Mouse (Mus musculus): ENCODE measurements around the gene Akip1.
A peak's percentile ranks its signal among the peaks of the same experiment; 100 is the strongest.

Gene Akip1

DNA sequence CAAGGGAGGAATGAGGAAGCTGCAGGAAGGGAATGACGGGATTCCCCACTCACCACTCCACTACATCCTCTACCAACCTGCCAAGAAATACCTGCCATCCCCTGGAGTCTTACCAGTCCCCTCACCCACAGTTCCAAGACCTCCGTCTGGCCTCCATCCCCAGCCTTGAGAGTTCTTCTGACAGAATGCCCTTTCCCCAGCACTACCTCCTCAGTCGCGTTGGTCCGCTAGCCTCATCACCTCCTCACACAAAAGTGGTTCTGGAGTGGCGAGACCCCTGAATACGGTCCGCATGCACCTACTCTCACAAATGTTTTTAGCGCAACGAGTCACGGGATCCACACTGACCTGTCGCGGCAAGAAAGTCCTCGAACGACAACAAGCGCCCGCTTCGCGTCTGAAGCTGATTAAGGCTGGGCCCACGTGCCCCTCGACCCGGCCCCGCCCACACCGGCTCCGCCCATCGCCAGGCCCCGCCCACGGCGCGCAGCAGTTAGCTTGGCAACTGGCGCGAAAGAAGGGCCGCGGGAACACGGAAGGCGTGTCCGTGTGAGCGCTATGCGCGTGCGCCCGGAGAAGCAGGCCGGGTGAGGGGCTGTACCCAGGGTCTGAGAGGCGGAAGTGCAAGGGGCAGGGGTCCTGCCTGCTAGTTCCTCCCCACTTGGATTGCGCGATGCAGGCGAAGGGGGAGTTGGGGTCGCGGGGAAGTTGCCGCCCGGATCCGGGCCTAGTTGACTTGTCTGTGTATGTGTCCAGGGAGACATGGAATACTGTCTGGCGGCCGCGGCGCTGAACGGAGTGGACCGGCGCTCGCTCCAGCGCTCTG, at the start of gene Akip1, which contains the start of gene St5:
TSS of gene Akip1 (plus strand) at position 501 of the 826 bp plus-strand sequence.
TSS of gene St5 (minus strand) at position 416 of the 826 bp plus-strand sequence.
- peak; percentile 99 for DNase-seq

DNA sequence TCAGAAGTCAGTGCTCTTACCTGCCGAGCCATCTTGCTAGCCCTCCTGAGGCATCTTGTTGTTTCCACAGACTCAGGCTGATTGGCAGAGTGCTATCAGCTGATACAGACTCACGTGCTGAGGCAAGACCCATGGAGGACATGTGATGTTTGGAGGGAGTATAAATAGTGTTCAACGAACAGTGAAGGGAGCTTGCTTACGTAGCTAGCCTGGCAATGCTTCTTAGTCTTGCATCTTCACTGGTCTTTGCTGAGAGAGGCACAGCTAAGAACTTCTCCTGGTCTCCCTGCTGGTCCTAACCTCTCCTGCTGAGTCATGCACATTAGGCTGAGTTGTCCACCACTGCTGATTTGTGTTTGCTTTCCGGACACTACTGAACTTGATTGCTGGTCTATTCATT, 48.6 kb upstream of the Akip1 start:
- no peak for DNase-seq

- no peak for DNase-seq
Measured at GRCm38 (mm10) chr7:109657884-109658283, 45.6 kb upstream of the Akip1 start.

DNA sequence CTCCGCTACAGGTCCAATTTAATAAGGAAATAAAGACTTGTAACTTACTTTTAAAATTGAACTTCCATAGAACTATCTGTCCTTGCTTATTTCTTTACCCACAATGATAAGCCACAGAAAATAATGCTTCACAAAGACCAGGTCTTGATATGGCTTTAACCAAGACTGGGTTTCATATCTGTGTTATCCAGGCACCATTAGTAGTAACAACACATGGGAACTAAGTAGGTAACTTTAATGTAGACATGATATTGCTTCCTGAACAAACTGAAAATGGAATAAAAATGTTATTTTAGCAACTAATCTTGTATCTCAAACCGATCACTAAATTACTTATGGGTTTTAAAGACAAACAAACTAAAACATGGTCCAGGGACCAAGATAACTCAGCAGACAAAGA, 44.2 kb upstream of the Akip1 start:
- no peak for DNase-seq

DNA sequence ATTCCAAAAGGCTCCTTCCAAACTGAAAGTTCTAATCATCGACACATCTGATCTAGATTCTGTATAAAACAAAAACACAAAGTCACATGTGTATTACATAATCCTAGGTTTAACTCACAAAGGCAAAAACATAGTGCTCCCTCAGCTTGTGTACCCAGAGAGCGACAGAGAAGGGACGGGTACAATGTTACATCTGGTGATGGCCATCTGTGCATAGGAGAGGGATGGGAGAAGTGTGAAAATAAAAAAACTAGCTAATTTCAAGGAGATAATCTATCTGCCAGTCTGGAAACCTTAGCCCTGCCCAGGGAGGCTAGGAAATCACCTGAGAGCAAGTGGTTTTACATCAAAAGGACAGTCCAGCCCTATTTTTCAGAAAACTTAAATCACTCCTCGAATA, 40.9 kb upstream of the Akip1 start:
- no peak for DNase-seq

DNA sequence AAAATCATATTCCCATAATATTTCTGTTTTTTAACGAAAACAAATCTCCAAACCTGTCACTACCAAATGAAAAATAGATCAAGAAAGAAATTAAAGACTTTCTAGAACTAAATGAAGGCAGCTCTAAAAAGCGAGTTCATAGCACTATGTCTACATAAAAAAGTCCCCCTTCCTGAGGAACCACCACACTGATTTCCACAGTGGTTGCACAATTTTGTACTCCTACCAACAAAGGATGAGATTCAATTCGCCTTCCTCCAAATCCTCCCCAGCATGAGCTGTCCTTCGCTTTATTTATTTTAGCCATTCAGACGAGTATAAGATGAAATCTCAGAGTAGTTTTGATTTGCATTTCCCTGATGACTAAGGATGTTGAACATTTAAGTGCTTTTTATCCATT, 36.8 kb upstream of the Akip1 start:
- DNase-seq, result no peak

GRCm38 (mm10) chr7:109669426-109670170, 33.9 kb upstream of the Akip1 start:
- DNase-seq, result no peak

DNA sequence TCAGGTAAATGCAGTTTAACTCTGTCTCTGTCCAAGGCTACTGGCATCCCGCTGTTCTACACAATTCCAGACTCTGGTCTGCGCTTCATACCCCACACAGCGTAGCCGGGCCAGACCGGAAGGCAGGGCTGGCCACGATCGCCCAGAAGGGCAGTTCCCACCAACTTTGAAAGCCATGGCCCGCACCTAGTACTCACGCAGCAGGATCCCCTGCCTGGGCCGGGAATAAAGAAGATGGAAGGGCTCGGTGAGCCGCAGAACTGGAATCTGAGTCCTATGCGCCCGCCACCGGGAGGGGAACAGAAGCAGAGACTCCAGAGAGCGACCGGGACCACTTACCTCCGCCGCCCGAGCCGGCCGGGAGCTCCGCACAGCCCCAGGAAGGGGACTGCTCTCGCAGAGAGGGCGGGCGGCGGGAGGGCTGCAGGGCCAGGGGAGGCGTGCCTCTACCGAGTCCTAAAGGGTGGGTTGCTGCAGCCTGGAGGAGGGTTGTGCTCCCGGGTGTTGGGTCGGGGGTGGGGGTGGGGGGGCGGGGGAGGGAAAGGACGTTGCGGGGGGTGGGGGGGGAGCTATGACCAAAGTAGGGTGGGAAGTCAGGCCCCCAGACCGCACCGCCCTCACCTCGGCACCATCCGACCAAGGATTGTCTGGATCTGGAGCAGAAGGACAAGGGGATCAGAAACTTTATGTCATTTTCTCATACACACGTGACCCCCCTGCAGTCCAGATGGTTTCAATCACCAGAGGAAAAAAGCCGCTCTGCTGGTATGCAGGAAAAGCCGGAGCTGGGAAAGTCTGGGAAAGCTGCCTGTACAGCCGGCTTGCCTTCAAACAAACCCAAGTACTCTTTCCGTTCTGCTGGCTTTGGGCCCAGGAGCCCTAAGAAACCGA, 31.7 kb upstream of the Akip1 start:
- DNase-seq, result peak; percentile 14 to 16

DNA sequence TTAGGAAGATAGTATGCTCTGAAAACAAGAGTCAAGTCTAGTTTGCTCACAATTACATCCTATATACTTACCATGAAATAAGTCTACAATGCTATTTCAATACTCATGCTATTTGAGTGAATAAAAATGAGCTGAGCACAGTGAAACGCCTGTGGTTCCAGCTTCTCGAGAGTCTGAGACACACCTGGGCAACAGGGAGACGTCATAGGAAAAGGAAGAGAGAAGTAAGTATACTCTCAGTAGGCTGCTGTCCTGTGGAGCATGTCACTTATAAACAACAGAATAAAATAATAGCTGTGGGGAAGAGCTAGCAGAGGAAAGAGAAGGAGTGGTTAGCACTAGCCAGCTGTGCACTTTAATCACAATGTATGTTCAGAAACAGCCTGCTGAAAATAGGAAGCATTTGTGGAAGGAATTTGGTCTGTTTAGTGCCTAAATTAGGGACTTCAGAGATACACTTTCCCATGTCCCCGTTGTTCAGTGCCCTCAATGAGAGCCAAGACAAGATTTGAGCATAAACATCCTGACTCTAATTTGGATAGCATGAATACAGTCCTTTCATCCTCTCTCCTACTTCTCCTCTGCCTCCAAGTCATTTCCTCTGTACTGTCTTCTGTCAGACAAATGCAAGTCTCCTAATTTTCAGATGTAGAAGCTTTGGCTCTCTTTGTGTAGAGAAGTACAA, 28.4 kb upstream of the Akip1 start:
- DNase-seq, result no peak

DNA sequence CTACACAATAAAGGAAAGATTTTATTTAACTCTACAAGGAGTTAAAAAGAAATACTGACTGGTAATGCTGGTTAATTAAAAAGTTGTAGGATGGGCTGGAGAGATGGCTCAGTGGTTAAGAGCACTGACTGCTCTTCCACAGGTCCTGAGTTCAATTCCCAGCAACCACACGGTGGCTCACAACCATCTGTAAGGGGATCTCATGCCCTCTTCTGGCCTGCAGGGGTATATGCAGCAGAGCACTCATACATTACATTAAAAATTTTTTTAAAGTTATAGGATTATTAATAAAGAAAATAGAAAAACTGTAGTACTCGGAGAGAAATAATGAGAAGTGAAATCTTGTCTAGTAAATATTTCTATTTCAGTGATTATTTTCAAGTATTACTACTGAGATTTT, 23.2 kb upstream of the Akip1 start:
- no peak for DNase-seq

- no peak for DNase-seq
Measured at GRCm38 (mm10) chr7:109680879-109681278, 22.6 kb upstream of the Akip1 start.

GRCm38 (mm10) chr7:109686585-109687128, 16.8 kb upstream of the Akip1 start:
- no peak for DNase-seq

DNA sequence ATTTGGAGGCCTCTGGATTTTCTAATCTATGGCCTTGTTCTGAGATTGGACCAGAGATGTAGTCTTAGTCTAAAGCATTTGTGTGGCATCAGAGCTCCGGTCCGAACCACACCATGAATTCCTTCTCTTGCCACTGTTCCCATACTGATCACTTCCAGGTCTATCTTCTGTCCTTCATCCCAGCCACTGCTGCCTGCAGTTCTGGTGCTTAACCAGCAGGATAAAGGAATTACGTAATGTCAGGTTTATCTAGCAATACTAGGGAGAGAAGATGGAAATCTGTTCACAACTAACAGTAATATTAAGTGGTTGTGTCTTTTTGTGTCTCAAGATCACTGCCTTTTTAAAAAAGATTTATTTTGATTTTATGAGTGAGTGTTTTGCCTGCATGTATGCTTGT, 13.4 kb upstream of the Akip1 start:
- no peak for DNase-seq

- no peak for DNase-seq
Measured at GRCm38 (mm10) chr7:109690961-109691360, 12.5 kb upstream of the Akip1 start.

- DNase-seq, result no peak
Measured at GRCm38 (mm10) chr7:109694576-109695338, 8.7 kb upstream of the Akip1 start.

DNA sequence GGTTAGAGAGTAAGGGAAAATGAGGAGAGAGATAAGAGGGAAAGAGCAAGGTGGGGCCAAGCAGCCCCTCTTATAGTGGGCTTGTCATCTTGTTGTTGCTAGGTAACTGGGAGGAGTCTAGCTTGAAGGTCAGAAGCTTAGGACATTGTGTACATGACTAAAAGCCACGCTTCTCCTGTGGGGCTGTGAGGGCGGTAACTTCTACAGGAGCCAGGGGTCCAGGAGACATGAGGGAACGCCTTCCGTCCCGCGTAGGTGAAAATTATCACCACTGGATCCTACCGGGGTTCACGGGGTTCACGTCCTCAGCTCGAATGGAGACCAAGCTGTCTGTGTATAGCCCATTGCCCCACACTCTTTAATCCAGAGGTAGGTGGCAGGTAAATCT, 8.2 kb upstream of the Akip1 start:
- DNase-seq, result no peak

DNA sequence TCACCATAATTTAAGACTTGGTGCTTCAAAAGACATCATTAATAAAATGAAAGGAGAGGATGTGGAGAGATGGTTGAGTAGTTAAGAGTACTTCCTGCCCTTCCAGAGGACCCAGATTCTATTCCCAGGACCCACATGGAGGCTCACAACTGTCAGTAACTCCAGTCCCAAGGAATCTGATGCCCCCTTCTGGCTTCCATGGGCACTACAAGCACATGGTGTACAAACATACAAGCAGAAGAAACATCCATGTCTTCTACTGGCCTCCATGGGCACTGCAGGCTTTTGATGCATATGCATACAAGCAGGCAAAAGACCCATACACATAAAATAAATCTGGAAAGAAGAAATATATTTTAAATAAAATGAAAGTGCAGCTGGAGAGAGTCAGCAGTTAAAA, 3.3 kb upstream of the Akip1 start:
- DNase-seq, result peak; percentile 7 to 12

DNA sequence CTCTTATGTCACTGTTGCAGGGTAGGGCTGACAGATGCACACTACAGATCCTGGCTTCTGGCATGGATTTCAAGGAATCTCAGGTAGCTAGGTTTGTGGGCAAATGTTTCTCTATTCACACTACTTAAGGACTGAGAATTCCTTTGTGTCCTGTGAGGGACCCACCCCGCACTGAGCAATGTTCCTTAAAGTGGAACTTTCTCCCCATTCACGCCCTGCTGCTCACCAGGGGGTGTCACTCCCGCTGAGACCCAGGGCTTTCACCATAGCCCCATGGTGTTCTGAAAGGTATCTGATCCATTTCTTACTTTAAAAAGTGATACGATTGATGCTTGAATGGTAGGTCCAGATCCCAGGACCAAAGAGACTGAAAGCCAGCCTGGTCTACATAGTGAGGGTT, 769 bp upstream of the Akip1 start:
- no peak for DNase-seq

DNA sequence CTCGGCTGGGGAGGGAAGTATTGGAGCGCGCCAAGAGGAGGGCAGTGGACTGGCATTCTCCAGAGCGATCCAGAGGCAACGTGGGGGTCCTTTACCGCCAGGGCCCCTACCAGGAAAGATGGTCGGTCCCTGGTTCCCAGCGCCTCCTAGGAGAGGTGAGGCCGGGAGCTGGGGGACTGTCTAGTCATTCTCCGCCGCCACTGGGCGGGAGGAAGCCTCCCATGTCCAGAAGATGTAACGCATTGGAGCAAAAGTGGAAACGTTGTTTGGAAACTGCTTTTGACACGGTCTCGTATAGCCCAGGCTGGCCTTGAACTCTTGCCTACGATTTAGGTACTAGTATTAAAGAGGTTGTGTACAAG, 507 bp downstream of the Akip1 start:
- DNase-seq, result no peak

DNA sequence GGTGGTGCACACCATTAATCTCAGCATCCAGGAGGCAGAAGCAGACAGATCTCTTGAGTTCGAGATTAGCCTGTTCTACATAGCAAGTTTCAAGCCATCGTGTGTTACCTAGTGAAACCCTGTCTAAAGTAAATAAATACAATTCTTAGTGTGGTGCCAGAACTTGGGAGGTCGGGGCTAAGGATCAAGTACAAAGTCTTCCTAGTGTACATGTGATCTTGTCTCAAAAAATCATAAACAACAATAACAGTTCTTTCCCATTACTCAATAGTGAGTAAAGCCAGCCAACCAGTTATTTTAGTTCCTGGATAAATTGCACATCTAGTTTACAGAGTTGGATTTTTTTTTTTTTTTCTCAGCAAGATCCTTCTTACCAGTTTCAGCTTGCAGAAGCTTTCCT, 971 bp downstream of the Akip1 start:
- DNase-seq, result no peak

DNA sequence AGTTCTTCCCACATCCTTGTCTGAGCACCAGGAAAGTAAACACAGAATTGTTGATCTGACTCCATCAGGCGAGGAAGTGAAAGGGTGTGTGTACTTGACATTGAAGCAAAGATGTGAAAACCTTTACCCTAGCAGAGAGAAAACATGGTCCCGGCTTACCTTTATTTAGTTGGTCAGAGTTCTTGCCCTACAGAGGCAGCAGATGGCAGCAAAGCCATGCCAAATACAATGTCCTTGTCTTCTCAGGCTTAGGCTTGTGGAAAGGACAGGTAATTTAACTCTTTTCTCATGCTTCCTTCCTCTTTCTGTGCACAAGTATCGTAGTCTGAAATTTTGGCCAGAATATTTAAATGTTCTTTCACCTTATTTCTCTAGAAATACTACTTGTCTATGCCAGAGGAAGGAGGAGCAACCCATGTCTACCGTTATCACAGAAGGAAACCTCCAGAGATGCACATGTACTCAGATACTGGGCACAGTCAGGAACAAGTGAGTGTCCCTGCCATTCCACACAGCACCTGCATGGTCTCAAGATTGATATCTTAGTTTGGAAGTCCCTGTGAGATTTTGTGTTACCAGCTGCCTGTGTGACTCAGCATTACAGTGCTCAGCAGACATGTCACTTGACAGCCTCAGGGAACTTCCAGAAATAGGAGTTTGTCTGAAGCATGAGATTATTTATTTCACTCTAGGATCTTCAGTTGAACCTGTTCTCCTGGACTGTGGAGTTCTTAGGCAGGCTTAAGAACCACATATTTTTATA, 3.7 kb downstream of the Akip1 start:
- DNase-seq, result peak; percentile 53 to 62
